ENCODE assay signal across 24 mouse cellular contexts in genomic region chr5:122431221-122431620, GRCm38 (mm10). TPM values are rescaled to one million over a fixed set of nuclear protein-coding genes. Genes with fewer than 3 reads are reported as not detected.
A peak's percentile ranks its signal among the peaks of the same experiment; 100 is the strongest.
DNase-seq lines count a peak whose midpoint lies in the region; ATAC-seq and TF ChIP-seq lines count a peak whose summit lies in the region.
"Had no signal": no experiment of that assay in that cellular context is flagged by ENCODE, and none has a peak within 500 bp of the region (broad histone marks: within the 10 kb centered on the region; RNA-seq: fewer than 3 reads in every experiment).

No protein-coding gene starts in this region.

- no peaks in the 10 kb centered on the region; the same call in 1 of the 2 replicates for H3K4me1 ChIP-seq in kidney, adult 2 months (ENCODE audit: control insufficient read depth, insufficient read depth, low read length)
- H3K4me1 ChIP-seq in embryonic fibroblast, embryonic 13.5 days (ENCODE audit: control insufficient read depth, insufficient read depth, low read length), result peaks cover 9% of the 10 kb centered on the region
- no peaks in the 10 kb centered on the region for H3K4me1 ChIP-seq in forebrain, embryonic 15.5 days
- H3K4me1 ChIP-seq: embryonic facial prominence, embryonic 15.5 days; forebrain, embryonic 12.5 days; heart, embryonic 10.5 days; hindbrain, embryonic 12.5 days; intestine, embryonic 15.5 days had no signal

- H3K9ac ChIP-seq in forebrain, embryonic 15.5 days (replicated peaks), result no peak overlapping the region
- H3K9ac ChIP-seq: embryonic facial prominence, embryonic 15.5 days; forebrain, embryonic 12.5 days; forebrain, postnatal 0 days; hindbrain, embryonic 12.5 days; intestine, embryonic 15.5 days had no signal

- no peak for ATAC-seq in forebrain, embryonic 15.5 days (replicated peaks)
- ATAC-seq: forebrain, postnatal 0 days; hindbrain, embryonic 16.5 days; intestine, embryonic 15.5 days had no signal

- no peak overlapping the region for H3K4me2 ChIP-seq in forebrain, embryonic 15.5 days (replicated peaks)
- H3K4me2 ChIP-seq: embryonic facial prominence, embryonic 15.5 days; forebrain, embryonic 12.5 days; hindbrain, embryonic 12.5 days; intestine, embryonic 15.5 days had no signal

- no peaks in the 10 kb centered on the region for H3K9me3 ChIP-seq in forebrain, embryonic 15.5 days
- H3K9me3 ChIP-seq: embryonic facial prominence, embryonic 15.5 days; forebrain, embryonic 12.5 days; heart, embryonic 10.5 days; hindbrain, embryonic 12.5 days; intestine, embryonic 15.5 days had no signal

- peak overlapping the region; percentile 31 for H3K27ac ChIP-seq in kidney, adult 2 months (ENCODE audit: insufficient read depth, low read depth, low read length)
- H3K27ac ChIP-seq in embryonic fibroblast, embryonic 13.5 days (ENCODE audit: insufficient read depth, low read length), result peak overlapping the region; percentile 54; the same call in 1 of the 2 replicates
- no peak overlapping the region for H3K27ac ChIP-seq in forebrain, embryonic 15.5 days (replicated peaks)
- H3K27ac ChIP-seq: embryonic facial prominence, embryonic 15.5 days; forebrain, embryonic 12.5 days; gastrocnemius, adult 2 months; heart, embryonic 10.5 days; hindbrain, embryonic 12.5 days; intestine, embryonic 15.5 days had no signal

- WGBS in kidney, adult 2 months, result 78% methylated on average over 8 of the region's 8 CpGs
- 95% methylated on average over 8 of the region's 8 CpGs for WGBS in forebrain, embryonic 15.5 days

- DNase-seq in kidney, adult 2 months, result no peak
- no peak for DNase-seq in kidney, postnatal 14 days
- peak; percentile 69 for DNase-seq in Muller cell, postnatal 12 days (ENCODE audit: inconsistent ontology term)
- no peak for DNase-seq in gastrocnemius, postnatal 10 days
- DNase-seq in thymus, postnatal 10 days (ENCODE audit: low spot score in 2 of 2), result no peak
- no peak for DNase-seq in right cerebral cortex, postnatal 10 days (ENCODE audit: low spot score in 2 of 2)
- DNase-seq: adrenal gland, postnatal 25 days; cerebellum, adult 8-10 months; cerebellum, postnatal 14 days; embryo, embryonic 11 days; forebrain, postnatal 0 days; gastrocnemius, adult 2 months; heart, adult 18-20 months; heart, postnatal 10 days; heart, postnatal 4 days; kidney, adult 18-20 months had no signal

- no peaks in the 10 kb centered on the region for H3K27me3 ChIP-seq in kidney, adult 2 months (replicated peaks; ENCODE audit: control insufficient read depth, insufficient read depth, low read length)
- no peaks in the 10 kb centered on the region for H3K27me3 ChIP-seq in forebrain, embryonic 15.5 days
- H3K27me3 ChIP-seq: embryonic facial prominence, embryonic 15.5 days; forebrain, embryonic 12.5 days; hindbrain, embryonic 12.5 days; intestine, embryonic 15.5 days had no signal

- peaks cover 12% of the 10 kb centered on the region for H3K36me3 ChIP-seq in kidney, adult 2 months (ENCODE audit: control insufficient read depth, insufficient read depth, low read length)
- H3K36me3 ChIP-seq in forebrain, embryonic 15.5 days, result peaks cover 81% of the 10 kb centered on the region

- TF ChIP-seq CTCF in kidney, adult 2 months (conservative IDR thresholded peaks at IDR 0.05; ENCODE audit: insufficient read depth, insufficient read length, low read depth, low read length), result no peak
- TF ChIP-seq CTCF in embryonic fibroblast, embryonic 13.5 days (IDR thresholded peaks at IDR 0.05; ENCODE audit: borderline replicate concordance, insufficient read depth, low read length), result no peak

- H3K4me3 ChIP-seq in kidney, adult 2 months (ENCODE audit: insufficient read depth, low read depth, low read length), result no peak overlapping the region
- H3K4me3 ChIP-seq in embryonic fibroblast, embryonic 13.5 days (ENCODE audit: insufficient read depth, low read length), result no peak overlapping the region
- H3K4me3 ChIP-seq in forebrain, embryonic 15.5 days, result no peak overlapping the region
- H3K4me3 ChIP-seq: embryonic facial prominence, embryonic 15.5 days; forebrain, embryonic 12.5 days; gastrocnemius, adult 2 months; heart, embryonic 10.5 days; hindbrain, embryonic 12.5 days; intestine, embryonic 15.5 days had no signal

- no peak for TF ChIP-seq POLR2A in kidney, adult 2 months (IDR thresholded peaks at IDR 0.05; ENCODE audit: low read depth, low read length)
- no peak for TF ChIP-seq POLR2A in embryonic fibroblast, embryonic 13.5 days (IDR thresholded peaks at IDR 0.05; ENCODE audit: low read depth, low read length)

RNA-seq across cellular contexts. Expression of gene Anapc7, which starts 9.7 kb away (rescaled TPM):
- polyA plus RNA-seq in kidney, adult 2 months (2012; rRNA removed), result 30.3 and 33.5 TPM in 2 replicates
- polyA plus RNA-seq in embryonic fibroblast, embryonic 13.5 days (2011; ENCODE audit: insufficient read length, low read depth, missing spikeins), result 31.9 and 35.5 TPM in 2 replicates
- polyA plus RNA-seq in forebrain, embryonic 15.5 days (2015; fragmentation: Nextera tagmentation; extraction: Ambion mirVana), result 53.3 and 54.2 TPM in 2 replicates
- total RNA-seq in gastrocnemius, postnatal 10 days (2021), result 10 to 100 TPM; 21.5 to 25.4 TPM

RNA-seq across cellular contexts. Expression of gene Arpc3, which starts 39.5 kb away (rescaled TPM):
- polyA plus RNA-seq in kidney, adult 2 months (2012; rRNA removed), result 141 and 195 TPM in 2 replicates
- polyA plus RNA-seq in embryonic fibroblast, embryonic 13.5 days (2011; ENCODE audit: insufficient read length, low read depth, missing spikeins), result 275 and 314 TPM in 2 replicates
- polyA plus RNA-seq in forebrain, embryonic 15.5 days (2015; fragmentation: Nextera tagmentation; extraction: Ambion mirVana), result 165 and 193 TPM in 2 replicates
- 10 to 100 TPM; 75.9 to 89.9 TPM for total RNA-seq in gastrocnemius, postnatal 10 days (2021)

RNA-seq across cellular contexts. Expression of gene Fam216a, which starts 59.1 kb away (rescaled TPM):
- polyA plus RNA-seq in kidney, adult 2 months (2012; rRNA removed), result 20.7 and 20.8 TPM in 2 replicates
- 50.6 and 57.2 TPM in 2 replicates for polyA plus RNA-seq in embryonic fibroblast, embryonic 13.5 days (2011; ENCODE audit: insufficient read length, low read depth, missing spikeins)
- polyA plus RNA-seq in forebrain, embryonic 15.5 days (2015; fragmentation: Nextera tagmentation; extraction: Ambion mirVana), result 133 and 135 TPM in 2 replicates
- total RNA-seq in gastrocnemius, postnatal 10 days (2021), result 10 to 100 TPM in 1 of 2 experiments, 1 to 10 TPM in 1; 9.7 to 11.5 TPM

RNA-seq across cellular contexts. Expression of gene Gpn3, which starts 59.5 kb away (rescaled TPM):
- 28.2 and 28.8 TPM in 2 replicates for polyA plus RNA-seq in kidney, adult 2 months (2012; rRNA removed)
- polyA plus RNA-seq in embryonic fibroblast, embryonic 13.5 days (2011; ENCODE audit: insufficient read length, low read depth, missing spikeins), result 16.7 and 19.1 TPM in 2 replicates
- 47.7 and 52.4 TPM in 2 replicates for polyA plus RNA-seq in forebrain, embryonic 15.5 days (2015; fragmentation: Nextera tagmentation; extraction: Ambion mirVana)
- 10 to 100 TPM; 23.1 to 24.4 TPM for total RNA-seq in gastrocnemius, postnatal 10 days (2021)
